Mouse (Mus musculus) activated CD4-positive, CD25-positive, alpha-beta regulatory T cell, adult 9 weeks (primary cell): ENCODE measurements around the gene Macrod1. TPM values are rescaled to one million over a fixed set of nuclear protein-coding genes. Genes with fewer than 3 reads are reported as not detected.

Source experiments
- polyA plus RNA-seq: library from polyadenylated mRNA; unstranded; fragments of 100-300 nt; shearing (Covaris generic); gene quantifications from one replicate; pipeline ENCODE4 v1.2.1, GENCODE M21; 2017

Gene Macrod1
- polyA plus RNA-seq: 1.7 TPM

GRCm38 (mm10) chr19:7056248-7057087 lies at the start of gene Macrod1:
Macrod1 (plus strand) TSS chr19:7056810.

GRCm38 (mm10) chr19:7019191-7019590 lies 37.4 kb upstream of the Macrod1 start, which contains the start of gene Fermt3:
Fermt3 (minus strand) TSS chr19:7019469.

GRCm38 (mm10) chr19:7039841-7040636 lies 16.6 kb upstream of the Macrod1 start, which contains the start of gene Stip1:
Stip1 (minus strand) TSS chr19:7039967.

GRCm38 (mm10) chr19:7105544-7105943 lies 48.9 kb downstream of the Macrod1 start, which contains the start of gene Flrt1:
Flrt1 (minus strand) TSS chr19:7105729.

GRCm38 (mm10) chr19:7205753-7206736 lies 149.4 kb downstream of the Macrod1 start, which contains the start of gene Otub1:
Otub1 (minus strand) TSS chr19:7206316.

GRCm38 (mm10) chr19:7217162-7217925 lies 160.7 kb downstream of the Macrod1 start, which contains the start of gene Cox8a:
Cox8a (minus strand) TSS chr19:7217616.

GRCm38 (mm10) chr19:7240782-7241690 lies 184.4 kb downstream of the Macrod1 start, which contains the start of gene Naa40:
Naa40 (minus strand) TSS chr19:7241183.

Other genes with a start within 250 kb of the Macrod1 start
- 46.0 TPM for gene Rps6ka4, start 216.2 kb upstream of the Macrod1 start, polyA plus RNA-seq
- gene Ccdc88b, start 198.6 kb upstream of the Macrod1 start, polyA plus RNA-seq: 64.6 TPM
- gene Trmt112, start 147.1 kb upstream of the Macrod1 start, polyA plus RNA-seq: 174 TPM
- gene Prdx5, start 146.7 kb upstream of the Macrod1 start, polyA plus RNA-seq: 252 TPM
- 7.9 TPM for gene Esrra, start 135.0 kb upstream of the Macrod1 start, polyA plus RNA-seq
- gene Catsperz, start 131.4 kb upstream of the Macrod1 start, polyA plus RNA-seq: not detected
- not detected for gene Kcnk4, start 122.3 kb upstream of the Macrod1 start, polyA plus RNA-seq
- 43.0 TPM for gene Bad, start 114.9 kb upstream of the Macrod1 start, polyA plus RNA-seq
- 19.9 TPM for gene Gpr137, start 114.3 kb upstream of the Macrod1 start, polyA plus RNA-seq
- 30.5 TPM for gene Ppp1r14b, start 81.8 kb upstream of the Macrod1 start, polyA plus RNA-seq
- gene Plcb3, start 80.3 kb upstream of the Macrod1 start, polyA plus RNA-seq: 14.8 TPM
- gene Fkbp2, start 76.3 kb upstream of the Macrod1 start, polyA plus RNA-seq: 57.8 TPM
- gene Vegfb, start 69.2 kb upstream of the Macrod1 start, polyA plus RNA-seq: 1.9 TPM
- 44.5 TPM for gene Dnajc4, start 64.2 kb upstream of the Macrod1 start, polyA plus RNA-seq
- 32.2 TPM for gene Nudt22, start 60.7 kb upstream of the Macrod1 start, polyA plus RNA-seq
- 5.9 TPM for gene Trpt1, start 60.7 kb upstream of the Macrod1 start, polyA plus RNA-seq
- 435 TPM for gene Fermt3, start 37.3 kb upstream of the Macrod1 start, polyA plus RNA-seq
- 257 TPM for gene Stip1, start 16.8 kb upstream of the Macrod1 start, polyA plus RNA-seq
- gene Flrt1, start 48.9 kb downstream of the Macrod1 start, polyA plus RNA-seq: 0.09 TPM
- gene Otub1, start 149.5 kb downstream of the Macrod1 start, polyA plus RNA-seq: 62.7 TPM
- 556 TPM for gene Cox8a, start 160.8 kb downstream of the Macrod1 start, polyA plus RNA-seq
- gene Naa40, start 184.4 kb downstream of the Macrod1 start, polyA plus RNA-seq: 47.0 TPM
- gene Rcor2, start 210.5 kb downstream of the Macrod1 start, polyA plus RNA-seq: not detected